In genomic region chr17:23610361-23610800, GRCm38 (mm10) we compare ENCODE assay signal across 8 mouse cellular contexts. TPM values are rescaled to one million over a fixed set of nuclear protein-coding genes. Genes with fewer than 3 reads are reported as not detected.
A peak's percentile ranks its signal among the peaks of the same experiment; 100 is the strongest.
DNase-seq lines count a peak whose midpoint lies in the region; ATAC-seq lines count a peak whose summit lies in the region.

No protein-coding gene starts in this region.

- no peaks in the 10 kb centered on the region for H3K4me1 ChIP-seq in limb, embryonic 13.5 days
- H3K4me1 ChIP-seq in neural tube, embryonic 13.5 days (replicated peaks): no peaks in the 10 kb centered on the region

- H3K4me2 ChIP-seq in limb, embryonic 13.5 days (replicated peaks): no peak overlapping the region
- no peak overlapping the region for H3K4me2 ChIP-seq in neural tube, embryonic 13.5 days

- no peaks in the 10 kb centered on the region for H3K27me3 ChIP-seq in limb, embryonic 13.5 days
- H3K27me3 ChIP-seq in neural tube, embryonic 13.5 days: no peaks in the 10 kb centered on the region

- peak; percentile 24 to 38 for DNase-seq in left cerebral cortex, postnatal 25 days (ENCODE audit: low spot score in 2 of 2)
- no peak for DNase-seq in left cerebral cortex, adult 11 months (ENCODE audit: low spot score)
- DNase-seq in WW6 (ENCODE audit: low read depth, low spot score): peak; percentile 78
- DNase-seq in embryo, embryonic 10.5 days (ENCODE audit: low spot score): peak; percentile 55
- DNase-seq in heart, postnatal 4 days: peak; percentile 65
- DNase-seq in thymus, postnatal 25 days: peak; percentile 90

- no peaks in the 10 kb centered on the region for H3K9me3 ChIP-seq in limb, embryonic 13.5 days
- no peaks in the 10 kb centered on the region for H3K9me3 ChIP-seq in neural tube, embryonic 13.5 days

- peak; percentile 57; the same call in 1 of the 2 replicates for ATAC-seq in limb, embryonic 13.5 days (ENCODE audit: low FRiP score, low read depth)
- peak; percentile 43; the same call in 1 of the 2 replicates for ATAC-seq in neural tube, embryonic 13.5 days (ENCODE audit: low read depth)

- intact Hi-C loops in left cerebral cortex, postnatal 25 days (cut with DNase I): loop anchor here (2.0 kb wide), 1 partner anchor 40 kb away; no protein-coding TSS in a partner anchor

- no peak overlapping the region for H3K27ac ChIP-seq in limb, embryonic 13.5 days
- H3K27ac ChIP-seq in neural tube, embryonic 13.5 days (replicated peaks): no peak overlapping the region

- 82% methylated on average over 28 of the region's 28 CpGs for WGBS in limb, embryonic 13.5 days
- 84% methylated on average over 28 of the region's 28 CpGs for WGBS in neural tube, embryonic 13.5 days

- H3K4me3 ChIP-seq in limb, embryonic 13.5 days: no peak overlapping the region
- H3K4me3 ChIP-seq in neural tube, embryonic 13.5 days: no peak overlapping the region

- H3K36me3 ChIP-seq in limb, embryonic 13.5 days: no peaks in the 10 kb centered on the region
- H3K36me3 ChIP-seq in neural tube, embryonic 13.5 days: no peaks in the 10 kb centered on the region

- no peak overlapping the region for H3K9ac ChIP-seq in limb, embryonic 13.5 days
- H3K9ac ChIP-seq in neural tube, embryonic 13.5 days: no peak overlapping the region

RNA-seq across cellular contexts. Expression of gene Zscan10, which starts 9.7 kb away (rescaled TPM):
- total RNA-seq in left cerebral cortex, postnatal 25 days (2021): not detected
- total RNA-seq in heart, postnatal 4 days (2021): not detected
- 0.56 and 0.57 TPM in 2 replicates for polyA plus RNA-seq in limb, embryonic 13.5 days (2015; fragmentation: Nextera tagmentation; extraction: Ambion mirVana)
- not detected in 2 replicates for polyA plus RNA-seq in neural tube, embryonic 13.5 days (2015; fragmentation: Nextera tagmentation; extraction: Ambion mirVana)

RNA-seq across cellular contexts. Expression of gene Zfp13, which starts 11.1 kb away (rescaled TPM):
- total RNA-seq in left cerebral cortex, postnatal 25 days (2021): 10 to 100 TPM; 23.7 to 25.3 TPM
- 10 to 100 TPM in 1 of 2 experiments, 1 to 10 TPM in 1; 9.3 to 10.3 TPM for total RNA-seq in heart, postnatal 4 days (2021)
- 19.9 and 22.2 TPM in 2 replicates for polyA plus RNA-seq in limb, embryonic 13.5 days (2015; fragmentation: Nextera tagmentation; extraction: Ambion mirVana)
- 24.4 and 28.8 TPM in 2 replicates for polyA plus RNA-seq in neural tube, embryonic 13.5 days (2015; fragmentation: Nextera tagmentation; extraction: Ambion mirVana)

RNA-seq across cellular contexts. Expression of gene Mmp25, which starts 34.7 kb away (rescaled TPM):
- under 1 TPM; 0.32 to 0.34 TPM for total RNA-seq in left cerebral cortex, postnatal 25 days (2021)
- under 1 TPM; 0.48 to 0.50 TPM for total RNA-seq in heart, postnatal 4 days (2021)
- 0.81 and 1.0 TPM in 2 replicates for polyA plus RNA-seq in limb, embryonic 13.5 days (2015; fragmentation: Nextera tagmentation; extraction: Ambion mirVana)
- 1.9 and 2.3 TPM in 2 replicates for polyA plus RNA-seq in neural tube, embryonic 13.5 days (2015; fragmentation: Nextera tagmentation; extraction: Ambion mirVana)

RNA-seq across cellular contexts. Expression of gene Zfp213, which starts 46.3 kb away (rescaled TPM):
- 1 to 10 TPM; 6.5 to 7.0 TPM for total RNA-seq in left cerebral cortex, postnatal 25 days (2021)
- 1 to 10 TPM; 5.8 to 6.3 TPM for total RNA-seq in heart, postnatal 4 days (2021)
- polyA plus RNA-seq in limb, embryonic 13.5 days (2015; fragmentation: Nextera tagmentation; extraction: Ambion mirVana): 21.0 and 21.7 TPM in 2 replicates
- 17.4 and 17.8 TPM in 2 replicates for polyA plus RNA-seq in neural tube, embryonic 13.5 days (2015; fragmentation: Nextera tagmentation; extraction: Ambion mirVana)

RNA-seq across cellular contexts. Expression of gene Bicdl2, which starts 49.9 kb away (rescaled TPM):
- not detected for total RNA-seq in left cerebral cortex, postnatal 25 days (2021)
- under 1 TPM in 1 of 2 experiments, not detected in 1; 0.14 TPM for total RNA-seq in heart, postnatal 4 days (2021)
- polyA plus RNA-seq in limb, embryonic 13.5 days (2015; fragmentation: Nextera tagmentation; extraction: Ambion mirVana): 1.7 and 2.2 TPM in 2 replicates
- polyA plus RNA-seq in neural tube, embryonic 13.5 days (2015; fragmentation: Nextera tagmentation; extraction: Ambion mirVana): 0.19 TPM in 1 of 2 replicates, not detected in the other
